Mouse (Mus musculus): Measurements from ENCODE around the gene Rnf5.

Rnf5 gene

DNA sequence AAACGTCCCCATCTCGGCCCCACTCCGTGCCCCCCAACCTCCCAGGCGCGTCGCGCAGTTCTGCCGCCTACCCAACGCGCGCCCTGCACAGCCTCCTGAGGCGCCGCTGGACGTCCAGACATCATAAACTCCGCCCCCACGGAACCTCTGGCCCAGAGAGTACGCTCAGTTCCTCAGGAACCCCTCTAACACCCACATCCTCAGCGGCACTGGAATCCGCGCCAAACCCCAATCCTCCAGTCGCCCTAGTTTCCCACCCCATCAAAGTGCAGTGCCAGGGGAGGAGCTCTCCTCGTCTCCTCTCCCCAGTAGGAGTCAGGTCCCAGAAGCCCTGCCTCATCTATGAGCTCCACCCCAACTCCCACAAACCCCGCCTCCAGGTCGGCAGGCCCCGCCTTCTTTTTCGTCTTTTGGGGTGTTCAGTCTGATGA, 28.8 kb upstream of the Rnf5 start:
- peak; percentile 86 to 89 for DNase-seq (ENCODE audit: low spot score in 2 of 2)

DNA sequence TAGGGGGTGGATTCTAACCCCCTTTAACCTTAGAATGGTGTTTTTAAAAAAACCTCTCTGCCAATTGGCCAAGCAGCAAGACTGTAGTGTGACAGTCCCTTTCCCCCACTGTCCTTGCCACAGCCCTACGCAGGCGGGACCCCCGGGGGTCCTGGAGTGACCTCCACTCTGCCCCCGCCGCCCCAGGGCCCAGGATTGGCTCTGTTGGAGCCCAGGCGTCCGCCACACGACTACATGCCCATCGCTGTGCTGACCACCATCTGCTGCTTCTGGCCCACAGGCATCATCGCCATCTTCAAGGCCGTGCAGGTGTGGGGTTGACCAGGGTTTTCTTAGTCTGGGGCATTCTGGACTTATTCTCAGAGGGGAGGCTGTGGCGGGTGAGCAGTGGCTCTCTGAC, 28.2 kb upstream of the Rnf5 start:
- DNase-seq (ENCODE audit: low spot score in 2 of 2), result no peak

DNA sequence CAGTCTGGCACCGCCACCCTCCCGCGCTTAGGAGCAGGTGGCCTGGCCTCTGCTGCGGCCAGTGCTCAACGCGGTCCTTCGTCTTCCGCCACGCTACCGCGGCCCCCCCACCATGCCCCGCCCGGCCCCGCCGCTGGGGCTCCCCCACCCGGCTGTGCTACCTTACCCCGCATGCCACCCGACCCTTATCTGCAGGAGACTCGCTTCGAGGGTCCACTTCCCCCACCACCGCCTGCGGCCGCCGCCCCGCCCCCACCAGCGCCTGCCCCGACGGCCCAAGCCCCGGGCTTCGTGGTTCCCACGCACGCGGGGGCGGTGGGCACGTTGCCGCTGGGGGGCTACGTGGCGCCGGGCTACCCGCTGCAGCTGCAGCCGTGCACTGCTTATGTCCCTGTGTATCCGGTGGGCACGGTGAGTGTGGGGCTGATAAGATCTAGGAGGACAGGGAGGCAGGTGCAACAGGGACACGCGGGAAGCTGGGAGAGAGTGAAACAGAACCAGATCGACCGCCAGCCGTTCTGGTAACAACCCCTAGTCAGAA, 27.3 kb upstream of the Rnf5 start:
- no peak for DNase-seq (ENCODE audit: low spot score in 2 of 2)

DNA sequence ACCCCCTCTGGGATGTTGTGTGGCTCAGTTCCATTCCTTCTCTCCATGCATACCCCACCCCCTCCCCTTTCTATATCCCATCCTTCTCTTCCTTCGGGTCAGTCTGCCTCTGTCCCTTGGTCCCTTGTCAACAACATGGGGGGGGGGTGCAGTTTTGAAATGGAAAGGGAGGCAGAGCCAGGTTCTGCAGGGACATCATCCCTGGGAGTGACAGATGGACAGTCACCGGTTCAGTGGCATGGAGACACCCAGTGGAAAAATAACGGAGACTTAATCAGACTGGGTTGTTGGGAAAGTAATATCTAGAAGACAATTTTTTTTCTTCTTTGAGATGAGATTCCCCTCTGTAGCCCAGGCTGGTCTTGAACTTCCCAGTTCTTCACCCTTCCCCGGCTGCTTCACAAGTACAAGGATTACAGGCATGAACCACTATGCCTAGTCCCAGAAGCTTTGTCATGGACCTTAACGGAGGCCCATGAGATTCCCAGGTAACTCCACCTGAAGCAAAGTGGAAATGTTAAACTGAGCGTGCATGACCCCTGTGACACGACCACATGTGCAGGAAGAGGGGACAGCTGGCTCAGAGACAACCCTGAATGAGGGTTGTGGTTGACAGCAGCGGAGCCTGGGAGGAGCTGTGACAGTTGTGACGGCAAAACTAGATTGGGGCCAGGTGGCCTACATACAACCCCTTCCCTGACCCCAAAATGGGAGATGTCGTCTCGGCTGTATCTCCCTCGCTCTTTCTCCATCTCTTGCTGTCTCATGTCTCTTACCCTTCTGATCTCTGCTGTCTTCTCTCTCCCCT, 26.5 kb upstream of the Rnf5 start:
- DNase-seq (ENCODE audit: low spot score in 2 of 2), result no peak

DNA sequence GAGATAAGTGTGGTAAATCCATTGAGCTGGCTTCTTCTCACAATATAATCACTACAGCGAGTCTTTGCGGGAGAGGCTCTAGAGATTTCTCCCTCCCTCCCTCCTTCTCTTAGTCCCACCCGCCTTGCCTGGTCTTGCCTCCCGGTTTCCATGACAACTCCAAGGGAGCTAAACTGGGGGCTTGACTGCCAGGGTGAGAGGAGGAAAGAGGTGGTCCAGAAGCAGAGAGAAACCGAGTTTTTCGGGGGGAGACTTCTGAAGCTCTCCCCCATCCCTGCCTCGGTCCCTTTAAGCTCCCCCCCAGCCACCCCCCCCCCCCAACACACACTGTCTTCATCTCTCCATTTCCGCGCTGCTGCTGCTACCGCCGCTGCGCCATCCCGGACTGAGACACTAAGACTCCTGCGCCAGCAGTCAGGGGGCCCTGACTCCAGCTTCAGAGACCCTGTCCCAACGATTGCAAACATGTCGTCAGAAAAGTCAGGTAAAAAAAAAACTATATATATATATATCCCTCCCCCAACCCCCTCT, 25.8 kb upstream of the Rnf5 start, which contains the start of gene Prrt1:
Prrt1 (plus strand) TSS at position 313 of the 531 bp plus-strand sequence.
- DNase-seq (ENCODE audit: low spot score in 2 of 2), result no peak

DNA sequence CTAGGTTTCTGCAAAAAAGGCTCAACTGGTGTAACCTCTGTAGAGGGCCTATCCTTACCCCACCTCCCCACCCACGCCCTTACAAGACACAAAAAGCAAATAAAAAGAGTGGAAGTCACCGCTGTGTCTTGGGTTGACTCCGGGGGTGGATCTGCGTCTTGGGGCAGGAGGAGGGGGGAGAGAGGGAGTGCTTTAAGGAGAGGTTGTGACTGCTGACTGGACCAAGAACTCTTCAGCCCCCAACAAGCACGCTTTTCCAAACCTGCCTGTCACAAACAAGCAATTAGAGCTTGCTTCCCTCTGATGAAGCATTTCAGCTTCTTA, 25.1 kb upstream of the Rnf5 start:
- no peak for DNase-seq (ENCODE audit: low spot score in 2 of 2)

DNA sequence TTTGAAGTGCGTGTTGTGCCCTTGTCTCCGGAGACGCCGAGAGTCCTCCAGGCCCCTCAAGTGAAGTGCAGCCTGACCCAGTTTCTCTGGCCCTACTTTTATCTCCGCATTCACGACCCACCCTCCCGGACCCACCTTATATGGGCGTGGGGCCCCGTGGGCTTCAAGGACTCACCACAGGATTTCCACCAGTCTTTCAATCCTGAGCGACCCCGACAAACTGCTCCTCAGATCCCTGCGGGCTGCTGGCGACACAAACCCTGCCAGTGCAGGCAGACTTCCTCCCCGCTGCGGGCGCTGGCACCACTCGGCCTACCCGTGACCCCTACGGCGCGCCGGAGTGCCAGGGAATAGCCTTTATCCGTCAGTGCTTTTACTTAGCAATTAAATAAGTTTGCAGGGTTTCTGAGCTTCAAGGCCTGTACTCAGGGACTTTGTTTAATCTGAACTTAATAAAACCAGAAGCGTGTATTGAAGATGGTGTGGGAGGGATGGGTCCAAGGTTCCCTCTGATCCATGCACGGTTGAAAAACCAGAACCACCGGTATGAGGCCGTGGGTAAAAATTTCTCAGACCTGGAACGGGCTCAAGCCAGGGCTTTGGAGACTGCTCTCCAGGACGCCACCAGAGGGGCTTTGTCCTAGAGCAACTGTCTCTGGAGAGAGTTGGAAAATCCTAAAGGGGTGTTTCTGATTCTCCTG, 24.6 kb upstream of the Rnf5 start, which contains the start of gene Ppt2:
Ppt2 (minus strand) TSS at position 568 of the 701 bp plus-strand sequence.
- DNase-seq (ENCODE audit: low spot score in 2 of 2), result peak in 1 of 2 experiments; percentile 54

DNA sequence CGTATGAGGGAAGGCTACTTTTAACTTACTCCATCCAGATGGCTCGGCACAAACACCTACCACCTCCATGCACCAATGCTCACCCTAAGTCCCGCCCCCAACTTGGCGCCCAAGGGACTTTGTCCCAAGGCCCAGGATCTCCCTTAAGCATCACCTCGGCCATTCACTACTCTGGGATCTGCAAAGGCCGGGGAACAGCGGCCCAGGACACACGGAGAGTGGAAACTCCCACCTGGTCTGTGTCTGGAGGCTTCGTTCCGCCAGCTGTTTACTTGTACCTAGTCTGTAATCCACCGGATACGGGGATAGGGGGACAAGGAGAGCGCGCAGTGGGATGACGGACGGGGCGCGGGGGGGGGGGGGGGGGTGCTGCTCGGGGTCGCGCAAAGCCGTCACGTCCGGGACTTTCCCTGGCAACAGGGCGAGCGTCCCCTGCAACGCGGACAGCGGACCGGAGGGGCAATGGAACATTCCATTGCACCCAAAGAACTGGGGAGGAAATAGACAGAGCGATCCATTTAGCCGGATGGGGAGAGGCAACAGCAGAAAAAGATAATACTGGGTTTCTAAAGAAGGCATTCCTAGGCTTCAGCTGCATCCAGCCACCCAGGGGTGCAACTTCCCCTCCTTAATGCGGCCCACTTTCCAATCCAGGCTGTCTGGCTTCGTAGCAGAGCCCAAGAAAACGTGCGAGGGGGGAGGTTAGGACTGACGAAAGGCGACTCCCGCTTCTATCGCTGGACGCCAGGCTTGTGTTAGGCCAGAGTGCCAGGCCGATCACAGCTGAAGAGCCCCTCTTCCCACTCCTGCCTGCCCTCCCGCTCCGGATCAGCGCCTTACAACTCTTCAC, 23.8 kb upstream of the Rnf5 start:
- DNase-seq (ENCODE audit: low spot score in 2 of 2), result peak; percentile 89 to 90

DNA sequence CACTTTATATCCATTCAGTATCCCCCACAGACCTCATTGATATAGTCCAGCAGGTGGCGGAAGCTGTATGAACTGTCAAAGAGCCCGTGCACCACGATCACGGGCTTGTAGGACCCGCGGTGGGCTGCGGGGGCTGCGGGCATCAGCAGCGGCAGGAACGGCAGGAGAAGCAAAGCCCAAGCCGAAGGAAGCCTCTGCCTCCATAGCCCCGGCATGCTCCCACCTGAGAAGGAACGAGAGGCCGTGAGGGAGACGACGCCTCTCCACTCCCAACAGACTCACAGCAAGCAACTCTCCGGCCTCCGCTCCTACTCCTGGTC, 23.2 kb upstream of the Rnf5 start:
- no peak for DNase-seq (ENCODE audit: low spot score in 2 of 2)

DNA sequence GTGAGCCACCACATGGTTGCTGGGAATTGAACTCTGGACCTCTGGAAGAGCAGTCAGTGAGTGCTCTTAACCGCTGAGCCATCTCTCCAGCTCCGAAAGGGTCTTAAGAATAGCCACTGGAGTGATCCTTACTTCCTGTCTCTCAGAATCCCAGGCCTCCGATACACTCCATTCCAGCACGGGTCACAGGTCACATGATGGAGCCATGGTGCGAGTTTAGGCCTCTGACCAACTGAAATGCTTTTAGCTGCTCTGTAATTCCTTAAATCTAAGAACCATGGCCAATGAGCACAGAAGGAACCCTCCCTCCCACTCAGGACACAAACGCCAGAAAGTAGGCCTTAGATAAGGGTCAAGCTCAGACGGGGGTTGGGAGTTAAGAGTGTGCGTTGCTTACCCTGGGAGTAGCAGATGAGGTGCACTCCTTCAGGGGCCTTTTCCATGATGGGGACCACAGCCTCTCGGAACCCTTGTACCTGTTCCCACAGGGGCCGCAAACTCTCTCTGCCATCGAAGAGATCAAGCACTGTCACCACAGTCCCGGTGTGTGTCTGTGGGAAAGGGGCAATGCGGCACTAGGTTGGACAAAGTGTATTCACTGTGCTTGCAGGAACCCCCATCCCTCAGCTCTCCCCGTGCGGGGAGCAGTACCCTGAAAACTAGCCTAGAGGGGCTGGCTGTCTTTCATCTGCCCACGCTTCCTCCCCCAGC, 22.7 kb upstream of the Rnf5 start:
- DNase-seq (ENCODE audit: low spot score in 2 of 2), result no peak

DNA sequence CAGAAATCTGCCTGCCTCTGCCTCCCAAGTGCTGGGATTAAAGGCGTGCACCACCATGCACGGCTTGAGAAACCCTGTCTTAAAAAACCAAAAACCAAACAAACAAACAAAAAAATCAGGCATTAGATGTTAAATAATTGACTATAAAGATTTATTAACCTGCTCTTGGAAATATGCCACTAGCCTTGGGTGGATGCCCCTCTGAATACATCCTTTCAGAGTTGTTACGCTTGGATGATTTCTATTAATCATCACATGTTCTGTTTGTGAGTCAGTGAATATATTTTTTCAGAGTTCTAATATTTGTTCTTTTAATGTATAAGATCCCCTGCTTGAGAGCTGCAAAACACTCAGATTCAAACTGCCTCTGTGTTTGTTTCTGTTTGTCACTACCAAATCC, 21.5 kb upstream of the Rnf5 start:
- DNase-seq (ENCODE audit: low spot score in 2 of 2), result no peak

DNA sequence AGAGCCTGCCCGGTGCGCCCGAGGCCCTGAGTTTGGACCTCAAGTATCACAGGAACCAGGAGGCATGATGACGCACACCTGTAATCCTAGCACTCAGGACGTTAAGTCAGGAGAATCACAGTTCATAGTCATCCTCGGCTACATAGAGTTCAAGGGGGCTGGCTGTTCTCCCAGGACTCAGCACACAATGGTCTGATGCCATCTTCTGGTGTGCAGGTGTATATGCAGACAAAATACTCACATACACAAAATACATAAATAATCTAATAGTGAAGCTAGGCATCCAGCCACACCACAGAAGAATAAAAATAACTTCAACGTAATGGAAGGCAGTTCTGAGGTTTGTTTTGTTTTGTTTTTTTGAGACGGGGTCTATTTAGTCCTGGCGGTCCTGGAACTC, 19.7 kb upstream of the Rnf5 start:
- DNase-seq (ENCODE audit: low spot score in 2 of 2), result no peak

DNA sequence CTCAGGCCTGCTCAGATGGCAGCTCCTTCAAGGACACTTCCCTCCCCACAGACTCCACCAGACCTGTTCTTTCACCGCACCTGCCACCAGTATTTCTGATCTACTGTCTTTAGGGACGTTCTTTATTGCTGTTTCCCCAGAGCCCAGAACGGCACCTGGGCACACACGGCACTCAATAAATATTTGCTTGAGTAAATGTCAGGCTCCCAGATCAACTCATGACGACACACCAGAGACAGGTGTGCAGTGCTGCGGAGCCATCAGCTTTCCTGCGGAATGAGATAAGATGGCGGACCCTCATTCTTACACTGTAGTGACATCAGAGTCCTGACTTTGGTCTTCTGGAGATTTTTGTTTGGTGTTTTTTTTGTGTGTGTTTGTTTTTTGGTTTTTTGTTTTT, 17.5 kb upstream of the Rnf5 start:
- no peak for DNase-seq (ENCODE audit: low spot score in 2 of 2)

DNA sequence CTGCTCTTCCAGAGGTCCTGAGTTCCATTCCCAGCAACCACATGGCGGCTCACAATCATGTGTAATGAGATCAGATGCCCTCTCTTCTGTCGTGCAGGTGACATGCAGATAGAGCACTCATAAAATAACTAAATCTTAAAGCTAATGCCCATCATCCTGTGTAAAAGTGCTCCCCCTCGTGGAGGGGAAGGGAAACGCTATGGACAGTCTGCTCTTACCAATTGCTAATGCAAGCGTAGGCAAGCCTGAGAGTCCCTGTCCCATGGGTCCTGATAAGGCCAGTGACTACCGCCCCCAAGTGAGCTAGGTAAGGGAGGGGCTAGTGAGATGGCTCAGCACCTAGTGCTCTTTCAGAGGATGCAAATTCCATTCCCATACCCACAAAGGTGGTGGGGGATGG, 15.5 kb upstream of the Rnf5 start:
- DNase-seq (ENCODE audit: low spot score in 2 of 2), result peak in 1 of 2 experiments; percentile 64

DNA sequence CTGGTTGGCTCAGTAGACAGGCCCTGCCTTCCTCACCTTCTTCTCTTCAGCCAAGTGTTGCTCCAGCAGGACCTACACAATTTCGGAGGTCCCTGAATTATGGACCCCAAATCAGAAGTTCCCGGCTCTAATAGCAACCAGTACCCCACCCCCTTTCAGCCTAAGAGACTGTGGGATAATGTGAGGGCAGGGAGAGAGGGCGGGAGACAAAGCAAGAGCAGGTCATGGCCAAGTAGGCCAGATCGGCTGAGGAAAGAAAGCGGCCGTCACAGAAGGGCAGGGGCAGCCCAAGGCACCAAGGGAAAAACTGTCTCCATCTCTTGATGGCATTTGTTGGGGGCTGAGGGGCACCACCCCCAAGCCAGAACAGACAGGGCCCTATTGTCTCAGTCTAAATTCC, 12.4 kb upstream of the Rnf5 start, which contains the start of gene Egfl8:
Egfl8 (minus strand) TSS at position 101 of the 400 bp plus-strand sequence.
- DNase-seq (ENCODE audit: low spot score in 2 of 2), result no peak

DNA sequence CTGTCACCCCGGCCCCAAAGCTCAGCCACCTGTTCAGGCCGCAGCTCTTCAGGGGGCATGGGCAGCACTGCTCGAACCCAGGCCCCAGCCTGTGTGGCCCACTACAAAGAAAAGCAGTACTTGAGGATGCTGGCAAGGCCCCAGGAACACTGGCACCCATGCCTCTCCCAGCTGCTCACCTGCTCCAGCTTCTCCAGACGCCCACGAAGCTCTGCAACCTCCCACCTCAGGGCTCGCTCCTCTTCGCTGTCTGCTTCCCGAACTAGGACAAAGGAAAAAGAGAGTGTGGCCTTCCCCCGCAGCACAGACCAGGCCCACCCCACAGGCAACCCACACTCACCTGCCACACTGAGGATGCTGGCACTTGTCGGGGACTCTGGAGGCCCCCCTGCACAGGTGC, 10.3 kb upstream of the Rnf5 start:
- no peak for DNase-seq (ENCODE audit: low spot score in 2 of 2)

DNA sequence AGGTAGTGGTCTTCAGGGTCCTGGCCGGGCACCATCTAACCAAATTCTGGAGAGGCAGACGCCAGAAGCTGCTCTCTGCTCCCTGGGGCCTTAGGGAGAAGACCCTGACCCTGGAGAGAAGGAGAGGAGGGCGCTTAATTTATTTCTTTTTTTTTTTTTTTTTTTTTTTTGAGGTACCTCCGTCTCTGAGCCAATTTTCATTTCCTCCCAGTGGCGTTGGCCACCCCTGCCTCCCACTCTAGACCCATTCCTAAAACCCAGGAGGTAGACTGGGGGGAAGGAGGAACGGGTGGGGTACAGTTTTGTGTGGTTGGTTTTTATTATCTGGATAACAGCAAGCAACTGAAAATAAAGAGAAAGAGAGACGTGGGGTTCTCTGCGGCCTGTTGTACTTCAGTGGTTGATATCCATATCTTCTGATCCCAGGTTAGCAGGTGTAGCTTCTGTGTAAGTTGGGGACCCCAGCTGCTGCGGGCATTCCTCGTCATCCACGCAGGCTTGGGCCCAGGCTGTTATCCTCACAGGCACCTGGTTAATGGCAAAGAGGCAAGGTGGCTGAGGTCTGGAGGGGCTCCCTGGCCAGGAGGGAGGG, 9.7 kb upstream of the Rnf5 start:
- no peak for DNase-seq (ENCODE audit: low spot score in 2 of 2)

DNA sequence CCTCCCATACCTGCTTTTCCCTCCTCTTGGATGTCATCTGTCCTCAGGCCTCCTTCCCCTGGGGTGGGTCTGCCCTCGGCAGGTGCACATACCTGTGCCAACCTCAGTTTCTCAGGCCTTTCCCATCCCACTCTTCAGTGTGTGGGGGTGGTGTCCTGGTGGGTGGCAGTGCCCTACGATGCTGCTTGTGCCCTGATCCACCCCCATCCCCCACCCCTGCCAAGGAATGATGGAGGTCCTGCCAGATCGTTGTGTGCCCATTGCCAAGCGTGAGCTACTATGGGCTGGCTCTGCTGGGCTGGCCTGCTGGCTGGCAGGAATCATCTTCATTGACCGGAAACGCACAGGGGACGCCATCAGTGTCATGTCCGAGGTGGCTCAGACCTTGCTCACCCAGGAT, 7.6 kb upstream of the Rnf5 start:
- DNase-seq (ENCODE audit: low spot score in 2 of 2), result no peak

DNA sequence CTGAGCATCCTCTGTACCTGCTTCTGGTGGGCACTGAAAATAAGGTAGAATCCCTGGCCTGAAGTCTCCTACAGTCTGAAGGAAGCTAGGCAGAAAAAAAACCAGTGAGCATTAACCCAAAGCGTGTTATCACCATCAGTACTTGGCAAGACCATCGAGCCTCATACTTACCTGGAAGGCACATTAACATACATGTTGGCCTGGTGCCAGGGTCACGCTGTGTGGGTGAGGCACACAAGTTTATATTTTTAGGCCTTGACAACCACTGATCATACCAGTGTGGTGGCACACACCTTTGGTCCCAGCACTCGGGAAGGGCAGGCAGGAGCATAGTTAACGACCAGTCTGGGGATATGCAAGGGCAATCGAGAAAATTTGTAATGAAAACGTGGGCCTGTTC, 4.5 kb upstream of the Rnf5 start:
- no peak for DNase-seq (ENCODE audit: low spot score in 2 of 2)

DNA sequence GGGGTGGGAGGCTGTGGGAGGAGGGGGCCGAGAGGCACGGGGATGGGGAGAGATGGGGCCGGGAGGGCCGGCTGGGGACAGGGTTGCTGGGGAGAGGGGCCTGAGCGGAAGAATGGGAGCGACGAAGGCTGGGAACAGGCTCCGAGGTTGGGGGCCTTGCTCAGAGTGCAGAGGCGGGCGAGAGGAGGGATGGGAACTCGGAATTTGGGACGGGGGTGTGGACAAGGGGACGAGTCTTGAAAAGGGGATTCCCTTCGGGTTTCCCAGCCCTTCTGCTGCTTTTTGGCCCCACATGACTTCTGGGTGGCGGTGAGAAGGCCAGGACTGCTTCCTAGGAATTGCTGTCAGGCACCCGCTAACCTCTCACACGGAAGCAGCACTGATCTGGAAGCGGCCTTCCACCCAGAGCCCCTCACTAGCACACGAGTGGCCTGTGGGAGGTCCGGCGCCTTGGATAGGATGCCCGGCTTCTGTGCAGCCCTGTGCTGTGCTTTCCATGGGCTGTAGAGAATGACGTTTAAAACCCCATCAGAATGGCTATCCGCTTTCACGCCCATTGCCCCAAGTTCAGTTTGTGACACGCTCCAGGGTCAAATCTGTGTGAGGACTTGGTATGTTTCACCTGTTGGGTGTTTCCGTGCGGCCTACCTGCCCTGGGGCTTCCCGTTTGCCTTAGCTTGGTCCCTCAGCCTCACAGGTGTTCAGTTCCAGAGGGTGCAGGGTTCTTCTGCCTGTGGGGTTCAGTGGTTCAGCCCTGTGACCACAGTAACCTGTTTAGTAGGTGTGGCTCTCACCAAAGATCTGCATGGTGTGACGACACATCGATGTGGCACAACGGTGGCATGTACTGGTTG, 2.9 kb upstream of the Rnf5 start:
- no peak for DNase-seq (ENCODE audit: low spot score in 2 of 2)
